Mouse (Mus musculus): ENCODE measurements around the gene AY358078. TPM values are rescaled to one million over a fixed set of nuclear protein-coding genes. Genes with fewer than 3 reads are reported as not detected.

The AY358078 gene
- not detected for polyA plus RNA-seq (2014; fragmentation: Illumina TruSeq; extraction: RNeasy Lipid Tissue Mini Kit (QIAGEN cat#74804); ENCODE audit: low read depth, low replicate concordance)

DNA sequence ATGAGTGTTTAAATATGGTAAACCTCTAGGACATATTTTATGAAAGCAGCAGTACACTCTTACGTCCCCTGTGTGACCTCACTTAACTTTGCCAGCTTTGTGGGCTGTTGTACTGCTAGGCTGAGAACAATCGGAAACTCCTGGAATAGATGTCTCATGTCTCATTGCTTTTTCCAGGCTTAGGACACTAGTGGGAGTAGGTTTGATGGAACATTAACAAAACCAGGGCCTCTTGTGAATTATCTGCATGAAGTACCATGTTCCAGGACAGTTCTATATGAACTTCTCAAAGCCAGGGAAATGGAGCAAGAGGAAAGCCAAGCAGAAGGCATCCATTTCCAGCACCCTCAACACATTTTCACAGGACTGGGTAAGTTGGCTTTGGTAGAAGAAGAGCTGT lies at the start of gene AY358078:
TSS of gene AY358078 (plus strand) at position 301 of the 400 bp plus-strand sequence.

DNA sequence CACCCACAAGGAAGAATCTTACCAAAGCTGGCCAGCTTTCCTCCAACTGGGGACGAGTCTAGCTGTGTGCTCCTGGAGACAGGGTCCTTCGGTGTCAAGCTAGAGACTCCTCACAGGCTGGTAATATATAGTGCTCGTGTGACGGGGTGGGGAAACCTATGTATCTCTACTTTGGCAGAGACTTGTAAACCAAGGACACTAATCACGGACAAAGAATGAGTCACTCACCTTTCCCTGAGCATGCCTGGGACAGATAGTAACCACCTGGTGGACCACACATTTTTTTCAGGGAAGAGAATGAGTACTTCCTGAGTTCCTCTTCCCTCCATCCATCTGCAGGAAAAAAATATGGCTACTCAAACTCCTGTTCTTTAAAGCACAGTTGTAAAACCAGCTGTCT lies 26.4 kb upstream of the AY358078 start, which contains the start of gene Ang4:
TSS of gene Ang4 (minus strand) at position 101 of the 400 bp plus-strand sequence.

DNA sequence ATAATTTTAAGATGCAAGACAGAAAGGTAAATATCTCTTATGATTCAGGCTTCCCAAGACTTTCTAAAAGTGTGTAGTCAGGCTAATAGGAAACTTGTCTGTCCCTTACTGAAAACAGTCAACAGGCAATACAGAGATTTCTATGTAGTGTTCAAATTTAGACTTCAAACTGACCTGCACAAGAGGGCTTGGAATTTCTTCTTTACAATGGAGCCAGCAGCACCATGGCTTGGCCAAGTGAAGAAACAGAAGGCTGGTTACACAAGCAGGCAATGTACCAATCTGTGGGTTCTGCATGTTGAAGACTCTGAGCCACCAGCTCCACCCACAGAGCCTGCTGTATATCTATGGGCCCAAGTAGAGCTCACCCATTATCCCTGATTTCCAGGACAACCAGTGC lies 53.6 kb downstream of the AY358078 start, which contains the start of gene Ear6:
TSS of gene Ear6 (plus strand) at position 301 of the 400 bp plus-strand sequence.

Other genes starting within 250 kb of the AY358078 start
- not detected for gene Gm5622, start 247.3 kb upstream of the AY358078 start, polyA plus RNA-seq (2014; fragmentation: Illumina TruSeq; extraction: RNeasy Lipid Tissue Mini Kit (QIAGEN cat#74804); ENCODE audit: low read depth, low replicate concordance)
- not detected for gene Gm17175, start 226.0 kb upstream of the AY358078 start, polyA plus RNA-seq (2014; fragmentation: Illumina TruSeq; extraction: RNeasy Lipid Tissue Mini Kit (QIAGEN cat#74804); ENCODE audit: low read depth, low replicate concordance)
- gene Gm17174, start 207.9 kb upstream of the AY358078 start, polyA plus RNA-seq (2014; fragmentation: Illumina TruSeq; extraction: RNeasy Lipid Tissue Mini Kit (QIAGEN cat#74804); ENCODE audit: low read depth, low replicate concordance), result not detected
- gene Gm17078, start 188.7 kb upstream of the AY358078 start, polyA plus RNA-seq (2014; fragmentation: Illumina TruSeq; extraction: RNeasy Lipid Tissue Mini Kit (QIAGEN cat#74804); ENCODE audit: low read depth, low replicate concordance), result not detected
- gene Gm4181, start 164.4 kb upstream of the AY358078 start, polyA plus RNA-seq (2014; fragmentation: Illumina TruSeq; extraction: RNeasy Lipid Tissue Mini Kit (QIAGEN cat#74804); ENCODE audit: low read depth, low replicate concordance), result not detected
- gene Gm17079, start 104.6 kb upstream of the AY358078 start, polyA plus RNA-seq (2014; fragmentation: Illumina TruSeq; extraction: RNeasy Lipid Tissue Mini Kit (QIAGEN cat#74804); ENCODE audit: low read depth, low replicate concordance), result not detected
- not detected for gene Gm5800, start 82.9 kb upstream of the AY358078 start, polyA plus RNA-seq (2014; fragmentation: Illumina TruSeq; extraction: RNeasy Lipid Tissue Mini Kit (QIAGEN cat#74804); ENCODE audit: low read depth, low replicate concordance)
- gene Ang4, start 26.5 kb upstream of the AY358078 start, polyA plus RNA-seq (2014; fragmentation: Illumina TruSeq; extraction: RNeasy Lipid Tissue Mini Kit (QIAGEN cat#74804); ENCODE audit: low read depth, low replicate concordance), result not detected
- not detected for gene Ear6, start 53.7 kb downstream of the AY358078 start, polyA plus RNA-seq (2014; fragmentation: Illumina TruSeq; extraction: RNeasy Lipid Tissue Mini Kit (QIAGEN cat#74804); ENCODE audit: low read depth, low replicate concordance)
- gene Mettl17, start 84.8 kb downstream of the AY358078 start, polyA plus RNA-seq (2014; fragmentation: Illumina TruSeq; extraction: RNeasy Lipid Tissue Mini Kit (QIAGEN cat#74804); ENCODE audit: low read depth, low replicate concordance), result 1.9 TPM
- 0.16 TPM for gene Slc39a2, start 92.8 kb downstream of the AY358078 start, polyA plus RNA-seq (2014; fragmentation: Illumina TruSeq; extraction: RNeasy Lipid Tissue Mini Kit (QIAGEN cat#74804); ENCODE audit: low read depth, low replicate concordance)
- gene Ndrg2, start 114.1 kb downstream of the AY358078 start, polyA plus RNA-seq (2014; fragmentation: Illumina TruSeq; extraction: RNeasy Lipid Tissue Mini Kit (QIAGEN cat#74804); ENCODE audit: low read depth, low replicate concordance), result 188 TPM
- gene Tppp2, start 118.4 kb downstream of the AY358078 start, polyA plus RNA-seq (2014; fragmentation: Illumina TruSeq; extraction: RNeasy Lipid Tissue Mini Kit (QIAGEN cat#74804); ENCODE audit: low read depth, low replicate concordance), result not detected
- not detected for gene Rnase13, start 122.7 kb downstream of the AY358078 start, polyA plus RNA-seq (2014; fragmentation: Illumina TruSeq; extraction: RNeasy Lipid Tissue Mini Kit (QIAGEN cat#74804); ENCODE audit: low read depth, low replicate concordance)
- gene Arhgef40, start 184.7 kb downstream of the AY358078 start, polyA plus RNA-seq (2014; fragmentation: Illumina TruSeq; extraction: RNeasy Lipid Tissue Mini Kit (QIAGEN cat#74804); ENCODE audit: low read depth, low replicate concordance), result 1.1 TPM
- not detected for gene Tmem253, start 215.6 kb downstream of the AY358078 start, polyA plus RNA-seq (2014; fragmentation: Illumina TruSeq; extraction: RNeasy Lipid Tissue Mini Kit (QIAGEN cat#74804); ENCODE audit: low read depth, low replicate concordance)
- gene Zfp219, start 220.7 kb downstream of the AY358078 start, polyA plus RNA-seq (2014; fragmentation: Illumina TruSeq; extraction: RNeasy Lipid Tissue Mini Kit (QIAGEN cat#74804); ENCODE audit: low read depth, low replicate concordance), result 0.77 TPM
- gene Olfr221, start 242.4 kb downstream of the AY358078 start, polyA plus RNA-seq (2014; fragmentation: Illumina TruSeq; extraction: RNeasy Lipid Tissue Mini Kit (QIAGEN cat#74804); ENCODE audit: low read depth, low replicate concordance), result not detected

Measured in kidney, adult 10 weeks (tissue).